Mouse (Mus musculus): ENCODE results near the gene Pxdc1.

DNA sequence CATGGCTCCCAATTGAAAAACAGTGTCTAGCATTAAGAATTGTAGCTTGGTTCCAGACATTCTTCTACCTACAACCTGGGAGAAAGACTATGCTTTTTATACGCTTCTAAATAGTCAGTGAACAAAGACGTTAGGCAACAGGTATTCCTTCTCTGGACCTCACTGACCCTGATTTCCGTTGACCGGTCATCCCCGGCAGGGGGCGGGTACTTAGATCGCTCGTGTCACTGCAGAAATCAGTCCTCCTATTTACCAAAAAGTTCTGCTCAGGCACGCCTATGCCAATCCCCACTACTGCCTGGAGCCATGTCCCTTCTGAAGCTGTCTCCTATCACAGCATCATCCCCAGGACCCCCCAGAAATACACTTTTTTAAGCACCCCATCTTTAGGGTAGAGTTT lies at the start of gene Pxdc1:
- TF ChIP-seq CTCF (conservative IDR thresholded peaks at IDR 0.05; ENCODE audit: insufficient read depth, insufficient read length, low read depth, low read length), result peak; percentile 32; the same call in 1 of the 2 replicates
- no peak for TF ChIP-seq POLR2A (IDR thresholded peaks at IDR 0.05; ENCODE audit: low read depth, low read length)
